Mouse (Mus musculus): Measurements from ENCODE around the gene Macf1.
"Not testable (repeated sequence)": the region's sequence is repeated elsewhere in the genome, so short reads cannot be mapped to it uniquely, and the experiment has no call there.

GRCm38 (mm10) chr4:123322910-123323309, 361.2 kb downstream of the Macf1 start:
- TF ChIP-seq POLR2AphosphoS2 (IDR thresholded peaks at IDR 0.05; ENCODE audit: insufficient read length, low read depth); USF1 (IDR thresholded peaks at IDR 0.05; ENCODE audit: low read depth); POLR2A (IDR thresholded peaks at IDR 0.05; ENCODE audit: insufficient read length, low read depth); MAX (IDR thresholded peaks at IDR 0.05; ENCODE audit: low read depth): not testable (repeated sequence)
